Mouse (Mus musculus) embryonic fibroblast, embryonic 13.5 days (primary cell): ENCODE results near the gene Ugt1a10. TPM values are rescaled to one million over a fixed set of nuclear protein-coding genes. Genes with fewer than 3 reads are reported as not detected.
"Not testable (repeated sequence)": the region's sequence is repeated elsewhere in the genome, so short reads cannot be mapped to it uniquely, and the experiment has no call there.

Experiments used
- H3K27ac ChIP-seq: 2 replicates; pipeline ENCODE4 v1.5.1; 2012; ENCODE audit warnings: low read length, control low read depth, inconsistent platforms; ENCODE audit not compliant: insufficient read depth
- H3K4me1 ChIP-seq: 2 replicates; pipeline ENCODE4 v1.6.1; 2011; ENCODE audit warnings: low read length; ENCODE audit not compliant: control insufficient read depth, insufficient read depth
- H3K4me3 ChIP-seq: 2 replicates; pipeline ENCODE4 v1.5.1; 2011; ENCODE audit warnings: mild to moderate bottlenecking, control low read depth, low read length; ENCODE audit not compliant: insufficient read depth
- CTCF ChIP-seq: IDR thresholded peaks from 2 replicates; pipeline ENCODE4 v1.5.1; 2011; ENCODE audit warnings: mild to moderate bottlenecking, control low read depth, low read length, moderate library complexity, borderline replicate concordance; ENCODE audit not compliant: insufficient read depth
- POLR2A ChIP-seq: IDR thresholded peaks from 2 replicates; pipeline ENCODE4 v1.6.1; 2011; ENCODE audit warnings: low read depth, mild to moderate bottlenecking, control low read depth, low read length, moderate library complexity
- polyA plus RNA-seq: library from polyadenylated mRNA; stranded (reverse); fragments of >200 nt; gene quantifications from 2 replicates; pipeline ENCODE4 v1.2.4, GENCODE M21; 2011; ENCODE audit warnings: low read depth; ENCODE audit not compliant: missing spikeins, insufficient read length

Ugt1a10 gene
- polyA plus RNA-seq, 1 experiment: not detected

GRCm38 (mm10) chr1:88104667-88105430 lies 49.7 kb downstream of the Ugt1a10 start:
- peaks cover 4% of the 10 kb centered on the region for H3K4me1 ChIP-seq

DNA sequence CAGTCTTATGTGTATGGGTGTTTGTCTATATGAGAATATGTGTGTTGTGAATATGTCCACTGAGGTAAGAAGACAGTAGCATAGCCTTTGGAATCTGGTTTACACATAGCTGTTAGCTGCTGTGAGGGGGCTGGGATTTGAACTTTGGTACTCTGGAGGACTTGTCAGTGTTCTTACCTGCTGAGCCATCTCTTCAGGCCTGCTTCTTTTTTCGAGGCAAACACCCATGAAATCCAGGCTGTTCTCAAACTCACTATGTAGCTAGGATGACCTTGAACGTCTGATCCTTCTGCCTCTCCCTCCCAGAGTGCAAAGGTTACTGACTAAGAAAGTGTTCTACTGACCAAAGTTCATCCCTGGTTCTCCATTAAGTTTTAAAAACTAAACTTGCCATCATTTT lies 50.5 kb downstream of the Ugt1a10 start:
- Histone ChIP-seq H3K4me3 (no peak overlapping the region), H3K4me1 (peaks cover 4% of the 10 kb centered on the region), H3K27ac (no peak overlapping the region)
- TF ChIP-seq CTCF (no peak), POLR2A (no peak)

More at GRCm38 (mm10) chr1:88104667-88105430, 49.7 kb downstream of the Ugt1a10 start:
- no peak overlapping the region for H3K4me3 ChIP-seq
- no peak overlapping the region for H3K27ac ChIP-seq
- TF ChIP-seq POLR2A (no peak), CTCF (no peak)

DNA sequence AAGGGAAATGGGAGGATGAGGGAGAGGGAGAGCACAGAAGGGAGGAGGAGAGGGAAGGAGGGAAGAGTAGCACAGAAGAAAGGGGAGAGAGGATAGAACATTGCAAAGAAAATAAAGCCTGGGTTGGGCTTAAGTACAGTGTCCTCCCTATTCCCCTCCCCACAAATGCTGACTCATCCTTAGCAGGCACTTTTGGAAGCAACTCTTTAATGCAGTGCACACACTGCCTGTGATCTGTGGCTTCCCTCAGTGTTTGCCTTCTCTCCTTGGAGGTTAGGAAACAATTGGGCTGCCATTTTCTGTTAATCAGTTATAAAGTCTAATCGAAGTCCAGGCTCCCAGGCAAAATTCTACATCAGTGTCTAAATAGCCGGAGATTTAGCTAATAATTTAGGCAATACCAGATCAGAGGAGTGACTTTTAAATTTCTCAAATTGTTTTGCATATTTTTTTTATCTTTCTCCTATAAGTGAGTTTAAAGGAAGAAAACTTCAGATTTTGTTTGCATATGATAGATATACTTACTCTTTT lies 53.9 kb downstream of the Ugt1a10 start:
- not testable (repeated sequence) for H3K4me3 ChIP-seq, H3K27ac ChIP-seq, H3K4me1 ChIP-seq

DNA sequence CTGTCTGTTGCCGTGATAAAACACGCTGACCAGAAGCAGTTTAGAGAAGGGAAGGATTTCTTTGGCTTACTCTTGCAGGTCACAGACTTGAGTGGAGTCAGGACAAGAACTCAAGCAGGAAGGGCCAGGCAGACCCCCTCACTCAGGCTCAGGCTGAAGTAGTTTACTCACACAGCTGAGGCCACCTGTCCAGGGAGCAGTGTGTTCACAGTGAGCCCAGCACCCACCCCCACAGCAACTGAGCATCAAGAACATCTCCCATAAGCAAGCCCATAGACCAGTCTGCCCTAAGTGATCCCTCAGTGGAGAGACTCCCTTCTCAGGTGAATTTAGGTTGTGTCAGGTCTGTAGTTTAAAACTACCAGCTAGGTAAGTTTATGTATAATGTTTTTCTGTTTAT lies 54.4 kb downstream of the Ugt1a10 start:
- not testable (repeated sequence) for H3K4me3 ChIP-seq, H3K27ac ChIP-seq, H3K4me1 ChIP-seq

GRCm38 (mm10) chr1:88112769-88113168 lies 57.6 kb downstream of the Ugt1a10 start:
- H3K27ac ChIP-seq, H3K4me3 ChIP-seq, H3K4me1 ChIP-seq: not testable (repeated sequence)

DNA sequence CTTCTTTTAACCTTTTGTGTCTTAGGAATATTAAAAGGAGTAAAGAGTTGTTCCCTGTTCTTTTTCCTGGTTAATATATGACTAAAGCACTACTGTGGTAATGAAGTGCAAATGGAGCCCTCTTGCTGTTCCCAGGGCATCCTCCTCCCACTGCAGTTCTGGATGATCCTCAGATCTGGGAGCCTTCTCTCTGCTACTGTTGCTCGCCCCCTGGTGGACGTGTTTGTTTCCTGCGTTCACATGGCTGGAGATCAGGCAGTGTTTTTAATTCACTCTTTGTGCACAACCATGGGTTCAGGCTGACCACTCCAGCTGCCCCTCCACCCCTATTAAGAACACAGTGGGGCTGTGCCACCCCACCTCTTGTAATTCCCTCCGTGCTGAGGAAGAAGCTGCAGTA lies 65.4 kb downstream of the Ugt1a10 start:
- H3K4me3 ChIP-seq, H3K27ac ChIP-seq, H3K4me1 ChIP-seq: not testable (repeated sequence)

DNA sequence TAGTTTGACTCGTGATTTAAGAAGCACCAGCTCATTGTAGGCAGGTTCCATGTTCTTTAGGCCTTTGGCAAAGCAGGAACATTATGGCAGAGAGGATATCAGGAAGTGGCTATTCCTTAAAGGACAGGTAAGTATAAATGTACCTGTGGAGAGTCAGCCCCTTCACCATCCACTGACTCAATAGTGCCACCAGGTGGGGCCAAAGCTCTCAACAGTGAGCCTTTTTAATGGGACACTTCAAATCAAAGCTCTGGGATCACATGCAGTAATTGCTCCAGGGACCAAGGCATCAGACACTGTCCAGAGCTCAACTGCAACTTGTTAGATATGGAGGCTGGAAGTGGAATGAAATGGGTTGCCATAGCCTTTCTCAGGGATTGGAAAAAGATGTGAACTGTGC lies 66.3 kb downstream of the Ugt1a10 start:
- not testable (repeated sequence) for H3K27ac ChIP-seq, H3K4me1 ChIP-seq, H3K4me3 ChIP-seq

DNA sequence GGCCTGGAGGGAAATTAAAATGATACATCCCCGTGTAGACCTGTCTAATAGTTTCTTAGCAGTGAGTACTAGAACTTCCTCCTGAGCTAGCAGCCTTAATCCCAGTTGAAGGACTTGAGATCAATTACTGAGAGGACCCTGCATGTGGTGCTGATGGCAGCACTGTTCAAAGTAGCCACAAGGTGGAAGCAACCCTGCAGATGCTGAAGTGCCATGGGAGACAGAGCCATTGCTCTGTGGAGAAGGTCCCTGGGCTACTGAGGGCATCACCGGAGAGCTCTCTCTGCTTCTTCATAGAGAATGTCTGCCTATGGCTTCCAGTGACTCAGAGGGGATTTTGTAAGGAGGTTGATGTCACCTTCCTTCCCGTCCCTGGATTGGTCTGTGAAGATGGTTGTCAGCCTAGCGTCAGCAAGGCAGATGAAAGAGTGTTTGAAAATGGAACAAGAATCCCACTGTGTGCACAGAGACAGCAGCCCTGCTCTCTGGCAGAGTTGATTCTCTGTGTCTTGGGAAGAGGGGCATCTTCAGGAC lies 70.7 kb downstream of the Ugt1a10 start:
- not testable (repeated sequence) for H3K27ac ChIP-seq, H3K4me1 ChIP-seq, H3K4me3 ChIP-seq
- TF ChIP-seq CTCF: peak; percentile 24; the same call in 1 of the 2 replicates

GRCm38 (mm10) chr1:88129091-88129490 lies 73.9 kb downstream of the Ugt1a10 start:
- H3K4me1 ChIP-seq, H3K27ac ChIP-seq, H3K4me3 ChIP-seq: not testable (repeated sequence)

DNA sequence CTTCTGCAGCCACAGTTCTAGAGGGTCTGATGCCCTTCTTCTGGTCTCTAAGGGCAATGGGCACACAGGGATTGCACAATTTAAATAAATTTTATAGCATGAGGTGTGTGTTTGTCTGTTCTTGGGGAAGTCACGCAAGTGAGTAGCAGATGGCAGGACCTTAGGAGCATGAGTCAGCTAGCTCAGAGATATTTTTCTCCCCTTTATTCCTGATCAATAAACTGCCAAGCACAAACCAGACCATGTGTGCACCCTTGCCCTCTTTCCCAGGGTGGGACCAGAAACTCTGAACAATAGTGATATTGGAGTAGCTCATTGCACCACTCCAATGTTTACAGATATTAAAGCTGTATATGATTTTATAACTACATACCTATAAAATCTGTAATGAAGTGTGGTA lies 75.0 kb downstream of the Ugt1a10 start:
- H3K4me1 ChIP-seq, H3K4me3 ChIP-seq, H3K27ac ChIP-seq: not testable (repeated sequence)

DNA sequence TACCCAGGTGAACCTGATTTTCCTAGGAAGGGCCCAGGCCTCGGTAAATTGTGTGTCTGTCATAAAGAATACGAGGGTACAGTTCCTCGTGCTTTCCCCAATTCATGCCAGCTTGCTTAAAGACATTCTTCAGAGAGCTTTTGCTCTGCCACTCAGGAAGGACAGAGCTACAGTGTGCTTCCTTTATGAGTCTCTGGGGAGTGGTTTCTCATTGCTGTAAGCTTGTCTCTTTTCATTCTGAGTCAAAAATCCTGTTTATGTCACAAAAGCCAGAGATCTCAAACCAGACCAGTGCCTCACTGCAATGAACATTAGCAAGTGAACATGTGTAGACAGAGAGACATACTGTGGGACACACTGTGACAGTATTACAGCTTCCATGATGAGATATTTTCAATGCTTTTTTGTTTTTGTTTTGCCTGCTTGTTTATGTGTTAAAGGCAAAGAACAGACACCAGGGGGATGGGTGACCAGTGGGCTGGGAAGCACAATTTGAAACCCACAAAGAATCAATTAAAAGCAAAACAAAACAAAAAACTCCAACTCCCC lies 78.8 kb downstream of the Ugt1a10 start:
- H3K27ac ChIP-seq: peak overlapping the region; percentile 76
- no peak for TF ChIP-seq POLR2A
- TF ChIP-seq CTCF: no peak
- H3K4me1 ChIP-seq: no peaks in the 10 kb centered on the region
- H3K4me3 ChIP-seq: no peak overlapping the region

- H3K27ac ChIP-seq: peak within 1 kb of the TSS; percentile 76
- H3K4me1 ChIP-seq, H3K4me3 ChIP-seq: not testable (repeated sequence)
These were observed 79.3 kb downstream of the Ugt1a10 start, which contains the start of gene Ugt1a6a for GRCm38 (mm10) chr1:88134457-88135011. Ugt1a6a (plus strand) TSS chr1:88134809.

DNA sequence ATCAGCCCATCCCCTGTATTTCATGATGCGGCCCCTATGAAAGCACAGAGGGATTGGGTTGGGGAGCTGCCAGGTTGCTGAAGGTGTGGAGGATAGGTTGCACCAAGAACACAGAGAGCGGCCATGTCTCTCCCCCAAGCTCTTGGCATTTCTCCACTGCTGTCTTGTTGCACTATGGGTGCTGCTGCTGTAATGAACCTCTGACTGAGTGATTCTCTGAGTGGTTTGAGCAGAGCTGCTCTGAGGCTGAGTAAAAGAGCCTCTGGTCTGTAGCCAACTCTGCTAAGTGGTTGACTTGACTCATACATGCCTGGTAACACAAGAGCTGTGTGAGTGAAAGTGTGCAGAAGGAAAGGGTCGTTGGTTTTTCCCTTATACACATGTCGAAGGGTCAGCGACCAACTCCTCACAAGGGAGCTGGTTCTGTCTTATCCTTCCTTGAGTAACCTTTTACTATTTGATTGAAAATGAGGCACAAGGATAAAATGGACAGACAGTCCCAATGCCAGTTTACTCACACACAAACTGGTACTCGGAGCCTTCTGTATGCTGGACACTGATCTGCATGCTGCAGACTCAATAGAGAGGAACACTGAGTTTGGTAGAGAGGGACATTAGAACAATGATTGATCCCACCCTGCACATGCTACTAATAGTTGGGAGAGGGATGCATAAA lies 80.2 kb downstream of the Ugt1a10 start:
- H3K4me1 ChIP-seq, H3K4me3 ChIP-seq: not testable (repeated sequence)
- H3K27ac ChIP-seq: peak overlapping the region; percentile 14
